Mouse (Mus musculus) intestine, postnatal 0 days (tissue): ENCODE measurements around the gene Taf1b. TPM values are rescaled to one million over a fixed set of nuclear protein-coding genes. Genes with fewer than 3 reads are reported as not detected.
A peak's percentile ranks its signal among the peaks of the same experiment; 100 is the strongest.
"Not testable (repeated sequence)": the region's sequence is repeated elsewhere in the genome, so short reads cannot be mapped to it uniquely, and the experiment has no call there.

ENCODE experiments used
- ATAC-seq: fragments of 200-750 bp; cut with Nextera tagmentation; 2 replicates; pipeline ENCODE4 v1.8.0; 2017; ENCODE audit warnings: mild to moderate bottlenecking, moderate TSS enrichment, moderate library complexity
- H3K27ac ChIP-seq: fragments of 300-500 bp; sonication (generic); 2 replicates; pipeline ENCODE4 v1.5.1; 2014; ENCODE audit warnings: mild to moderate bottlenecking, low read depth, low read length, moderate library complexity
- H3K27me3 ChIP-seq: fragments of 300-500 bp; sonication (generic); replicated peaks from 2 replicates; pipeline ENCODE4 v1.6.1; 2014; ENCODE audit warnings: low read length, mixed read lengths; ENCODE audit not compliant: control insufficient read depth, insufficient read depth
- H3K36me3 ChIP-seq: fragments of 300-500 bp; sonication (generic); 2 replicates; pipeline ENCODE4 v1.6.1; 2014; ENCODE audit warnings: mild to moderate bottlenecking, moderate library complexity; ENCODE audit not compliant: control insufficient read depth, insufficient read depth
- H3K4me1 ChIP-seq: fragments of 300-500 bp; sonication (generic); replicated peaks from 2 replicates; pipeline ENCODE4 v1.6.1; 2014; ENCODE audit warnings: antibody characterized with exemption, low read length, mixed read lengths; ENCODE audit not compliant: control insufficient read depth, insufficient read depth
- H3K4me2 ChIP-seq: fragments of 300-500 bp; sonication (generic); replicated peaks from 2 replicates; pipeline ENCODE4 v1.6.1; 2014; ENCODE audit warnings: low read depth, mild to moderate bottlenecking, moderate library complexity
- H3K4me3 ChIP-seq: fragments of 300-500 bp; sonication (generic); 2 replicates; pipeline ENCODE4 v1.5.1; 2014; ENCODE audit warnings: low read depth, low read length
- H3K9ac ChIP-seq: fragments of 300-500 bp; sonication (generic); 2 replicates; pipeline ENCODE4 v1.6.1; 2014; ENCODE audit warnings: mild to moderate bottlenecking, low read depth, low read length
- H3K9me3 ChIP-seq: fragments of 300-500 bp; sonication (generic); 2 replicates; pipeline ENCODE4 v1.6.1; 2016; ENCODE audit warnings: mixed run types; ENCODE audit not compliant: control insufficient read depth
- CTCF ChIP-seq: sonication (generic); IDR thresholded peaks from 2 replicates; pipeline ENCODE4 v1.5.1; 2016; ENCODE audit warnings: low read depth, mild to moderate bottlenecking, control low read depth, antibody characterized with exemption, moderate library complexity
- WGBS: fragments of 180-500 bp; shearing (Covaris S2); extraction: QIAGEN DNeasy Blood & Tissue Kit; methylation state at CpG from one replicate; pipeline ENCODE4 v1.1.7; 2014; 5-methylcytosine and 5-hydroxymethylcytosine counted together
- polyA plus RNA-seq: library from polyadenylated mRNA; unstranded; fragments of >200 nt; fragmentation: Nextera tagmentation; extraction: Ambion mirVana; gene quantifications from 2 replicates; pipeline ENCODE4 v1.2.1, GENCODE M21; 2015

The Taf1b gene
- polyA plus RNA-seq, 1 experiment from 2014 or later, result 10.4 TPM

DNA sequence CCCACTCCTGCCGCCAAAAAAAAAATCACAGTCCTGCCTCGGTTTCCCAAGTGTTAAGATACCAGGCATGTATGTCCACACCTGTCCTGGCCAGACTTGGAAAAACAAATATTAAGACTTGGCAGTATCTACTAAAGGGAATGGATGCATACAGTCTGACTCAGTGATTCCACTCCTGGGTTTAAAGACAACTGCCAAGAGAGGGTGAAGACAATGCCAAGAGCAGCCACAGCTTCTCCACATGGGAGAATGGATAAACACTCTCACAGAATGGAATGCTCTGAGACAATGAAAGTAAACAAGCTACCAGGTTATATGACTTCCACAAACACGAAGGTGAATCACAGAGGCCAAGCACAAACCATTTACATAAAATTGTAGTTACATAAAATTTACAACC lies 24.9 kb upstream of the Taf1b start:
- Histone ChIP-seq H3K9ac (no peak overlapping the region), H3K4me1 (no peaks in the 10 kb centered on the region), H3K36me3 (no peaks in the 10 kb centered on the region), H3K4me2 (no peak overlapping the region), H3K27ac (no peak overlapping the region), H3K27me3 (no peaks in the 10 kb centered on the region), H3K9me3 (no peaks in the 10 kb centered on the region), H3K4me3 (no peak overlapping the region)
- 51% methylated on average over 3 of the region's 3 CpGs for WGBS
- no peak for TF ChIP-seq CTCF
- ATAC-seq, result no peak

GRCm38 (mm10) chr12:24484930-24485329 lies 13.2 kb upstream of the Taf1b start:
- Histone ChIP-seq H3K27ac (no peak overlapping the region), H3K9me3 (no peaks in the 10 kb centered on the region), H3K4me2 (no peak overlapping the region), H3K4me3 (no peak overlapping the region), H3K9ac (no peak overlapping the region), H3K27me3 (no peaks in the 10 kb centered on the region), H3K4me1 (no peaks in the 10 kb centered on the region), H3K36me3 (no peaks in the 10 kb centered on the region)
- no peak for TF ChIP-seq CTCF
- no peak for ATAC-seq
- WGBS, result 89% methylated on average over 4 of the region's 4 CpGs

- H3K4me3 ChIP-seq, result no peak overlapping the region
- no peak overlapping the region for H3K27ac ChIP-seq
- H3K9me3 ChIP-seq, result no peaks in the 10 kb centered on the region
- H3K27me3 ChIP-seq, result no peaks in the 10 kb centered on the region
- 70% methylated on average over 1 of the region's 1 CpGs for WGBS
- TF ChIP-seq CTCF, result no peak
- no peak overlapping the region for H3K4me2 ChIP-seq
- H3K36me3 ChIP-seq, result no peaks in the 10 kb centered on the region
- ATAC-seq, result no peak
- H3K4me1 ChIP-seq, result no peaks in the 10 kb centered on the region
- H3K9ac ChIP-seq, result no peak overlapping the region
These were observed 11.3 kb upstream of the Taf1b start for GRCm38 (mm10) chr12:24486882-24487281.

GRCm38 (mm10) chr12:24492507-24492906 lies 5.7 kb upstream of the Taf1b start:
- H3K27me3 ChIP-seq, H3K9me3 ChIP-seq, H3K27ac ChIP-seq, H3K36me3 ChIP-seq, ATAC-seq, H3K9ac ChIP-seq, H3K4me2 ChIP-seq, H3K4me1 ChIP-seq, H3K4me3 ChIP-seq: not testable (repeated sequence)
- 74% methylated on average over 3 of the region's 3 CpGs for WGBS

DNA sequence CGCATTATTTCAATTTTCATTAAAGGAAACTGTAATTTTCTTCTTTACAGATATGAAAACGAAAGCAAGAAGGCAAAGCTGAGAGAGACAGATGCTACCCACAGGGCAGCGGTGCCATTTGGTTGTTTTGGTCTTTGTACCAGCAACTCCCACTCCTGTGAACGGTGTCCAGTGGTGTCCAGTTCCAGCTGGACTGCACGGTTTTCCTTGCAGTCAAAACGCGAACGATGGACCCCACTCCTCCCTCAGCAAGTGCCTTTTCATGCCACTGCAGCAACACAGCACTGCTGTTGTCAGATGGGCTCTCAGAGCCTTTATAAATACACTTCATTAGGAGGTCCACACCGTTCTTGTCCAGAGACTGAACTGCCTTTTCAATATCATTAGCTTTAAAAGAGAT lies 5.1 kb upstream of the Taf1b start:
- H3K4me1 ChIP-seq, result no peaks in the 10 kb centered on the region
- H3K9me3 ChIP-seq, result no peaks in the 10 kb centered on the region
- ATAC-seq, result no peak
- 67% methylated on average over 9 of the region's 9 CpGs for WGBS
- H3K4me3 ChIP-seq, result no peak overlapping the region; the same call in 1 of the 2 replicates
- H3K27me3 ChIP-seq, result no peaks in the 10 kb centered on the region
- TF ChIP-seq CTCF, result no peak
- H3K9ac ChIP-seq, result no peak overlapping the region
- peak overlapping the region; percentile 54; the same call in 1 of the 2 replicates for H3K4me2 ChIP-seq
- no peaks in the 10 kb centered on the region for H3K36me3 ChIP-seq
- no peak overlapping the region for H3K27ac ChIP-seq

GRCm38 (mm10) chr12:24493412-24493811 lies 4.7 kb upstream of the Taf1b start:
- TF ChIP-seq CTCF, result no peak
- WGBS, result 55% methylated on average over 30 of the region's 30 CpGs
- Histone ChIP-seq H3K4me3 (no peak overlapping the region; the same call in 1 of the 2 replicates), H3K9ac (no peak overlapping the region), H3K27ac (no peak overlapping the region), H3K27me3 (no peaks in the 10 kb centered on the region), H3K4me2 (peak overlapping the region; percentile 54), H3K9me3 (no peaks in the 10 kb centered on the region), H3K4me1 (no peaks in the 10 kb centered on the region), H3K36me3 (no peaks in the 10 kb centered on the region)
- no peak for ATAC-seq

- H3K4me1 ChIP-seq, H3K4me2 ChIP-seq, H3K36me3 ChIP-seq, H3K27me3 ChIP-seq, H3K27ac ChIP-seq, ATAC-seq, H3K9me3 ChIP-seq, H3K9ac ChIP-seq, H3K4me3 ChIP-seq: not testable (repeated sequence)
- WGBS, result 94% methylated on average over 2 of the region's 3 CpGs
These were observed 3.4 kb upstream of the Taf1b start for GRCm38 (mm10) chr12:24494791-24495190.

DNA sequence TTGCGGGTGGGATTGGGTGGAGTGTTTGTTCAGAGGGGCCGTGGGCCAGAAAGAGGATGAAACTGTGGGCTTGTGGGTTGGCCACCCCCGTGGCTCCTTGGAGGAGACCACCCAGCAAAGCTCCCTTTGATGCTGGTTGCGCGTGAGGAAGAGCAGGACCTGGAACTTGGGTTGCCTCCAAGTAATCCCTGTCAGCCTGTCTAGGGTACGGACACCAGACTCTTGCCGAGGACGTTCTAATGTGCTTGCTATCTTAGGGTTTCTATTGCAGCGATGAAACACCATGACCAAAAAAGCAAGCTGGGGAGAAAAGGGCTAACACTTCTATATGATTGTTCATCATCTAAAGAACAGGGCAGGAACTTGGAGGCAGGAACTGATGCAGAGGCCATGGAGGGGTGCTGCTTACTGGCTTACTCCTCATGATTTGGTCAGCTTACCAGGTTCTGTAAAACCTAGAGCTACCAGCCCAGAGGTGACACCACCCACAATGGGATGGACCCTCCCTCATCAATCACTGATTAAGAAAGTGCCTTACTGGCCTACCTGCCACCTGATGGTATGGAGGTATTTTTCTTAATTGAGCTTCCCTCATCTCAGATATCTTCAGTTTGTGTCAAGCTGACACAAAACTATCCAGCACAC lies 804 bp downstream of the Taf1b start:
- H3K36me3 ChIP-seq, ATAC-seq, H3K27me3 ChIP-seq, H3K27ac ChIP-seq, H3K9me3 ChIP-seq, H3K4me1 ChIP-seq: not testable (repeated sequence)
- peak overlapping the region; percentile 68 for H3K4me2 ChIP-seq
- H3K4me3 ChIP-seq, result peak overlapping the region; percentile 73
- WGBS, result under 1% methylated on average over 9 of the region's 9 CpGs
- H3K9ac ChIP-seq, result peak overlapping the region; percentile 48
